Mouse (Mus musculus) cerebellum, postnatal 10 days (tissue): ENCODE measurements around the gene Nmrk2.
"Not testable (repeated sequence)": the region's sequence is repeated elsewhere in the genome, so short reads cannot be mapped to it uniquely, and the experiment has no call there.

Experiments used
- DNase-seq, 2 experiments: peaks; one replicate each; pipeline ENCODE4 v3.0.0; 2021; ENCODE audit warnings: mixed read lengths in 2 of 2

The Nmrk2 gene

GRCm38 (mm10) chr10:81182336-81183333, 19.2 kb downstream of the Nmrk2 start, which contains the start of gene Dapk3:
Gene Dapk3 (plus strand): TSS chr10:81183005.
- peak; percentile 98 for DNase-seq

- not testable (repeated sequence) for DNase-seq
These were observed 20.0 kb downstream of the Nmrk2 start for GRCm38 (mm10) chr10:81181860-81182259.

- no peak for DNase-seq
These were observed 20.9 kb downstream of the Nmrk2 start for GRCm38 (mm10) chr10:81180946-81181345.

- peak in 1 of 2 experiments; percentile 30 for DNase-seq
These were observed 22.2 kb downstream of the Nmrk2 start for GRCm38 (mm10) chr10:81179451-81180342.

- no peak for DNase-seq
These were observed 22.9 kb downstream of the Nmrk2 start for GRCm38 (mm10) chr10:81178927-81179326.

GRCm38 (mm10) chr10:81177958-81178712, 23.7 kb downstream of the Nmrk2 start:
- no peak for DNase-seq

GRCm38 (mm10) chr10:81177491-81177925, 24.3 kb downstream of the Nmrk2 start:
- peak; percentile 70 to 75 for DNase-seq

- DNase-seq = peak; percentile 100
These were observed 25.2 kb downstream of the Nmrk2 start, which contains the start of gene Eef2 for GRCm38 (mm10) chr10:81176466-81177271. Gene Eef2 (plus strand): TSS chr10:81176631.

- DNase-seq = peak in 1 of 2 experiments; percentile 54
These were observed 25.9 kb downstream of the Nmrk2 start for GRCm38 (mm10) chr10:81175936-81176465.

GRCm38 (mm10) chr10:81175345-81175701, 26.5 kb downstream of the Nmrk2 start:
- peak; percentile 78 to 79 for DNase-seq

- DNase-seq = peak; percentile 96 to 97
These were observed 27.1 kb downstream of the Nmrk2 start for GRCm38 (mm10) chr10:81174617-81175344.

GRCm38 (mm10) chr10:81173132-81173531, 28.7 kb downstream of the Nmrk2 start:
- peak; percentile 91 to 92 for DNase-seq

GRCm38 (mm10) chr10:81169411-81169900, 32.4 kb downstream of the Nmrk2 start:
- peak in 1 of 2 experiments; percentile 51 for DNase-seq

- peak; percentile 89 to 91 for DNase-seq
These were observed 33.2 kb downstream of the Nmrk2 start for GRCm38 (mm10) chr10:81168521-81169244.

- peak in 1 of 2 experiments; percentile 64 for DNase-seq
These were observed 33.8 kb downstream of the Nmrk2 start for GRCm38 (mm10) chr10:81168087-81168431.

GRCm38 (mm10) chr10:81167200-81168086, 34.4 kb downstream of the Nmrk2 start, which contains the start of gene Pias4:
Gene Pias4 (minus strand): TSS chr10:81167923.
- DNase-seq = peak; percentile 100

GRCm38 (mm10) chr10:81165118-81165517, 36.7 kb downstream of the Nmrk2 start:
- DNase-seq = peak in 1 of 2 experiments; percentile 55

GRCm38 (mm10) chr10:81162318-81162652, 39.6 kb downstream of the Nmrk2 start:
- DNase-seq = no peak
